Mouse (Mus musculus) heart, embryonic 13.5 days (tissue): ENCODE results near the gene Map1a. TPM values are rescaled to one million over a fixed set of nuclear protein-coding genes. Genes with fewer than 3 reads are reported as not detected.

Experiments
- ATAC-seq: fragments of 200-750 bp; cut with Nextera tagmentation; 2 replicates; pipeline ENCODE4 v1.8.0; 2017; ENCODE audit warnings: moderate TSS enrichment; ENCODE audit not compliant: insufficient number of reproducible peaks, low FRiP score, low TSS enrichment; ENCODE audit errors: extremely low read depth
- H3K27ac ChIP-seq: fragments of 300-500 bp; sonication (generic); replicated peaks from 2 replicates; pipeline ENCODE4 v1.5.1; 2015; ENCODE audit warnings: moderate library complexity, mild to moderate bottlenecking, inconsistent platforms
- H3K27me3 ChIP-seq: fragments of 300-500 bp; sonication (generic); replicated peaks from 2 replicates; pipeline ENCODE4 v1.6.1; 2015; ENCODE audit warnings: mild to moderate bottlenecking, inconsistent platforms
- H3K36me3 ChIP-seq: fragments of 300-500 bp; sonication (generic); 2 replicates; pipeline ENCODE4 v1.6.1; 2015; ENCODE audit warnings: mild to moderate bottlenecking, inconsistent platforms
- H3K4me1 ChIP-seq: fragments of 300-500 bp; sonication (generic); 2 replicates; pipeline ENCODE4 v1.6.1; 2015; ENCODE audit warnings: inconsistent platforms
- H3K4me2 ChIP-seq: fragments of 300-500 bp; sonication (generic); 2 replicates; pipeline ENCODE4 v1.6.1; 2015; ENCODE audit warnings: inconsistent platforms, mild to moderate bottlenecking, moderate library complexity
- H3K4me3 ChIP-seq: fragments of 300-500 bp; sonication (generic); 2 replicates; pipeline ENCODE4 v1.5.1; 2015; ENCODE audit warnings: moderate library complexity, mild to moderate bottlenecking, inconsistent platforms
- H3K9ac ChIP-seq: fragments of 300-500 bp; sonication (generic); 2 replicates; pipeline ENCODE4 v1.6.1; 2015; ENCODE audit warnings: inconsistent platforms, mild to moderate bottlenecking, moderate library complexity
- H3K9me3 ChIP-seq: fragments of 300-500 bp; sonication (generic); 2 replicates; pipeline ENCODE4 v1.6.1; 2016; ENCODE audit warnings: inconsistent platforms
- WGBS: fragments of 180-500 bp; shearing (Covaris S2); methylation state at CpG from one replicate; pipeline ENCODE4 v1.1.7; 2015; ENCODE audit warnings: mixed read lengths; 5-methylcytosine and 5-hydroxymethylcytosine counted together
- polyA plus RNA-seq: library from polyadenylated mRNA; unstranded; fragments of >200 nt; fragmentation: Nextera tagmentation; extraction: Ambion mirVana; gene quantifications from 2 replicates; pipeline ENCODE4 v1.2.1, GENCODE M21; 2015

Gene Map1a
- polyA plus RNA-seq, 1 experiment from 2014 or later: 3.8 TPM

DNA sequence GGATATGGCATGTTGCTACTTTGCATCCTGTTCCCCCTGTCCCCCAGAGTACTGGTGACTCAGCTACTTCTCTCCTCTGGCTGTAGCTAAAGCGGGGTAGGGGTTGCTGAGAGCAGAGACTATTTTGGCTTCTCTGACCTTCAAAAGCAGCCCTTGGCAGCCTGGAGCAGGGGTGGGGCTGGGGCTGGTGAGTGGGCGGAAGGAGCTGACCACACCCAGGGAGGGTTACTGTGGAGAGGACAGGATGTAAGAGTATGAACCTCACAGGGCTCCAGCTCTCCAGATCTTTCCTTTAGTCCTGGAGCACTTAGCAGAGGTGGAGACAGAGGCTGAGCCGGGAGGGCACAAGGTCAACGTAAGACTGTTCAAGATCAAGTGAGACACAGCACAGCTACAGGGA, 4.8 kb downstream of the Map1a start:
- Histone ChIP-seq H3K9ac (peak overlapping the region; percentile 82), H3K4me2 (peak overlapping the region; percentile 78), H3K4me3 (peak overlapping the region; percentile 64), H3K9me3 (no peaks in the 10 kb centered on the region), H3K36me3 (peaks cover 2% of the 10 kb centered on the region), H3K27ac (peak overlapping the region; percentile 91), H3K4me1 (peaks cover 58% of the 10 kb centered on the region), H3K27me3 (peaks cover 64% of the 10 kb centered on the region)
- 8% methylated on average over 4 of the region's 4 CpGs for WGBS
- no peak for ATAC-seq

DNA sequence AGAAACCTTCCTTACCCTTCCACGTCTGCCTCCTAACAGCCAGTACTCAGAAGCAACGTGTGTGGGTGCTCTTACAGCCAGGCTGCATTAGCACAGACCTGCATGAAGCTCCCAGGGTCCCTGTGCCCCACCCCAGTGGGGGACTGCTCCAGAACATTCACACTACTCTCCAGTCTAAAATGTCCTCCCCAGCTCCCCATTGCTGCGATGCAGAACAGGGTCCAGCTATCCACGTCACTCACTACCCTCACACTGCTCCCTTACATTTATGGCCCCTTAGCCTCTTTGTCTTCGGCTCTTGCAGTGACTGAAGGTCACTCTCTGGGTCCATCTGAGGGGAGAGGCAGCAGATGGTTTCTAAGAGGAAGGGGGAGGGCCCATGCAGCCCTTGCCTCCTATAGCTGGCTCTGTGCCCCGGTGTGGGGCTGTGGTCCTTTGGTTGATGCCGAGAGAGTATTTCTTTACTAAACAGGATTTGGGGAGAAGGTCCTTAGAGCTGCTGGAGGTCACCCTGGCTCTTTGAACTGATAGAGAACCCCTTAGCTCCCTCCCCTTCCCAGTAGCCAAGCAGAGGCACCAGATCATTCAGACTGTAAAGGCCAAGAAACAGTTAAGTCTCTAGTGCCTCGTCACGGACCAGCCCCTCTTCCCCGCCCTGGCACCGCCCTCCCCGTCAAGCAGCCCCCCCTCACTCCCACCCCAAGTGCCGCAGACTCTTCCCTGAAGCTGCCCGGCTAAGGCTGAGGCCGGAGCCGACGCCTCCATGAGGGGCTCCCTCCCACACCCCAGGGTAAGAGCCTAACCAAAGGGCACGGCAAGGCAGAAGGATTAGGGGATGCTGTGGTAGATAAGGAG, 5.6 kb downstream of the Map1a start:
- H3K4me1 ChIP-seq: peaks cover 53% of the 10 kb centered on the region
- no peaks in the 10 kb centered on the region for H3K9me3 ChIP-seq
- H3K9ac ChIP-seq: peak overlapping the region; percentile 82
- peaks cover 10% of the 10 kb centered on the region for H3K36me3 ChIP-seq
- ATAC-seq: peak; percentile 55; the same call in 1 of the 2 replicates
- peak overlapping the region; percentile 91 for H3K27ac ChIP-seq
- WGBS: under 1% methylated on average over 18 of the region's 18 CpGs
- H3K4me2 ChIP-seq: peak overlapping the region; percentile 78
- H3K4me3 ChIP-seq: peak overlapping the region; percentile 64
- H3K27me3 ChIP-seq: peaks cover 67% of the 10 kb centered on the region

DNA sequence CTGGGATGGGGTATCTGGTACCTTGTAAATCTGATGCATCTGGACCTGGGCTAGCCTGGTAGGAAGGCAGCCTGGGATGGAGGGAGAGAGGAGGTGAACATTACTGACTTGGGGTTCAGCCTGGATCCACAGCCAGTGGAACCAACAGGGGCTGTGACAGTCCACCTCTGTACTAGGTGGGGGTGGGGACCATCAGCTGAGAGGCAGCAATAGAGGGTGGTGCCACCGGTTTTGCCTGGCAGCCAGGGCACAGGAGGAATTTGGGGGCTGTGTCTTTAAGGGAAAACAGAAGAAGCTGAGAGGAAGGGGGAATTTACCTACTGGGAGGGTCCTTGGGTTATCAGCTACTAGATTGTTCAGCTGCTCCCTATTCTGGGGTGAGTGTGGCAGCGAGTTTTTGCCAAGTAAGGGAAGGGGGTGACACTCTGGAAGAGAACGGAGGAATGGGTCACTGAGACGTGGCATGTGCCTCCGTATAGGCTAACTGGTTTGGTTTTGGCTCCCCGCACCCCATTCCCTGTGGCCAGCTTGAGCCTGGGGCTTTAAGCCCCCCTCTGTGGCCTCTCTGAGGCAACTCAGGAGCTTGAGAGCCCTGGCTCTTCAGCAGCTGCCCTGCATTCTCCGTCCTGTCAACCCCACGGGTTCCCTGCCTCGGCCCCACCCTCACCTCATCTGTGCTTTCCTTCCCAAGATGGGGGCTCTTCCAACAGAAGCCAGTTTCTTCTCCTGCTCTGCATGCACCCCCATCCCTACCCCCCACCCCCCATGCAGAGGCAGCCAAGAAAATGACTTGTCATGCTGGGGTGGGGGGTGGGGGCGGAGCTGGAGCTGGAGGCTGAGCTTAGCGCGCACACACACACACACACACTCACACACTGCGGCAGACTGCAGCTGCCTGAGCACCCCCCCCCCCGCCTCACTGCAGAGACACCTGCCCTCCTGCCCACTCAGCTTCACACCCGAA, 6.5 kb downstream of the Map1a start:
- H3K4me3 ChIP-seq: peak overlapping the region; percentile 64
- no peaks in the 10 kb centered on the region for H3K9me3 ChIP-seq
- 5% methylated on average over 15 of the region's 15 CpGs for WGBS
- H3K9ac ChIP-seq: peak overlapping the region; percentile 82
- peak; percentile 35; the same call in 1 of the 2 replicates for ATAC-seq
- H3K4me2 ChIP-seq: peak overlapping the region; percentile 78
- H3K36me3 ChIP-seq: peaks cover 19% of the 10 kb centered on the region
- H3K27me3 ChIP-seq: peaks cover 67% of the 10 kb centered on the region
- peaks cover 51% of the 10 kb centered on the region for H3K4me1 ChIP-seq
- peak overlapping the region; percentile 91 for H3K27ac ChIP-seq

DNA sequence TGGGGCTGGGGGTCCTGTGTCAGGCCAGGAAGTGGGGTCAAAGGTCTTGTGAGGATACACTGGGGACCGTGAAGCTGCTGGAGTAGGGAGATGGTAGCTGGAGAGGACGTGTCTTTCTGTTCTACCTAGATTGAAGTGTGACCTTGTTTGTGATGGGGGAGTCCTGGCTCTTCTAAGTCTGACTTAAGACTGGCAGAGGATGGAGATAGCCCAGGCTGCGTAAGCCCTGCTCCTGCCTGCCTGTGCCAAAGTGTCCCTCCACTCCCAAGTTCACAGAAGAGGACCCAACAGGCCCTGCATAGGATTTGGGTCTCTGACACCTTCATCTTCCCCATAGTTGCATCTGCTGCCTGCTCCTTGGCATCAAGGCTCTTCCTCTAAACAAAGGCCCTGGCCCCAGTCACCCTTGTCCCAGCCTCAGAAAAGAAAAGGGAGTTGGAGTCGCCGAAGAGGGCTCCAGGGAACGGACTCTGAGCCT, 7.4 kb downstream of the Map1a start:
- ATAC-seq: no peak
- Histone ChIP-seq H3K4me3 (peak overlapping the region; percentile 64), H3K27me3 (peaks cover 67% of the 10 kb centered on the region), H3K4me2 (peak overlapping the region; percentile 78), H3K9me3 (no peaks in the 10 kb centered on the region), H3K36me3 (peaks cover 28% of the 10 kb centered on the region), H3K4me1 (peaks cover 51% of the 10 kb centered on the region), H3K9ac (peak overlapping the region; percentile 82), H3K27ac (0 out of 2 replicates have a peak overlapping the region, but pooled peaks have one; percentile 8)
- WGBS: 18% methylated on average over 6 of the region's 6 CpGs

DNA sequence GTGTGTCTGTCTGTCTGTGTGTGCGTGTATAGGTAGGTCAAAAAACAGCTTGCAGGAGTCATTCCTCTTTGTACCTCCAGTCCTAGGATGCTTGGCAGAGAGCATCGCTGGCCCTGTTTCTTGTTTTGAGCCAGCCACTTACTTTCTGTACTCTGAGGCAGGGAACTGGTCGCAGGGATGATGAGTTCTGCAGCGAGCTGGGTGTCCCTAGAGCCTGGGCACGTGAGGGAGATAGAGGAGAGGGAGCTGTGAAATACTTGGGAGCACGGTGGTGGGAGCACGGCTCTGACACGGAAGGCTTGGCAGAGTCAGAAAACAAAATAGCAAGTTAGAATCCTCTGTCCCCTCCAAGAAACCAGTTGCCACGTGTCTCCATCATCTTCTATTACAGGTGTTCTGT, 8.3 kb downstream of the Map1a start:
- H3K36me3 ChIP-seq: peaks cover 38% of the 10 kb centered on the region
- no peak for ATAC-seq
- peak overlapping the region; percentile 78 for H3K4me2 ChIP-seq
- 9% methylated on average over 9 of the region's 9 CpGs for WGBS
- H3K4me1 ChIP-seq: peaks cover 51% of the 10 kb centered on the region
- H3K4me3 ChIP-seq: 0 out of 2 replicates have a peak overlapping the region, but pooled peaks have one; percentile 3
- no peaks in the 10 kb centered on the region for H3K9me3 ChIP-seq
- peaks cover 67% of the 10 kb centered on the region for H3K27me3 ChIP-seq
- H3K27ac ChIP-seq: no peak overlapping the region
- peak overlapping the region; percentile 25; the same call in 1 of the 2 replicates for H3K9ac ChIP-seq

DNA sequence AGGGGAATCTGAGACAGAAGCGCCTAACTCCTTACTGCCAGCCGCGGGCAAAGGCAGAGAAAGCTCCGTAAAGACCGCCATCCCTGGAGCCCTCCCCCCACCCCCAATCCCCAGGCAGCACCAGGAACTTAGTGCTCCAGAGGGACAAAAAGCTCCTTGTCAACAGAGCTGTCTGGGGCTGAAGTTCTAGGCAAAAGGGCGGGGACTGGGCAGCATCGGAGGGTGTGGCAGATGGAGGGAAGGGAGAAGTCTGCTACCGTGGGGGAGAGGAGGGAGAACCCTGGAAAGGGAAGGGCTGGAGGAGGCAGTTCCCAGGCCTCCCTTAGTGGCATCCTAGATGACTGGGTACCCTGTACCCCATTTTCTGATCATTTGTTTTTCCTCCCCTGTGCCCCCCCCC, 8.7 kb downstream of the Map1a start:
- 0 out of 2 replicates have a peak overlapping the region, but pooled peaks have one; percentile 3 for H3K4me3 ChIP-seq
- H3K27me3 ChIP-seq: peaks cover 67% of the 10 kb centered on the region

DNA sequence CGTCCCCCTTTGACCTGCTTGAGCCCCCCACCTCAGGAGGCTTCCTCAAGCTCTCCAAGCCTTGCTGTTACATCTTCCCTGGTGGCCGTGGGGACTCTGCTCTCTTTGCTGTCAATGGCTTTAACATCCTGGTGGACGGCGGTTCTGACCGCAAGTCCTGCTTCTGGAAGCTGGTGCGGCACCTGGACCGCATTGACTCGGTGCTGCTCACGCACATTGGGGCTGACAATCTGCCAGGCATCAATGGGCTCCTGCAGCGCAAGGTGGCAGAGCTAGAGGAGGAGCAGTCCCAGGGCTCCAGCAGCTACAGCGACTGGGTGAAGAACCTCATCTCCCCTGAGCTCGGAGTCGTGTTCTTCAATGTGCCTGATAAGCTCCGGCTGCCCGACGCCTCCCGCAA, 10.1 kb downstream of the Map1a start:
- Histone ChIP-seq H3K4me2 (no peak overlapping the region), H3K27me3 (peaks cover 68% of the 10 kb centered on the region), H3K4me3 (no peak overlapping the region), H3K9me3 (no peaks in the 10 kb centered on the region), H3K27ac (no peak overlapping the region), H3K36me3 (peaks cover 55% of the 10 kb centered on the region), H3K9ac (no peak overlapping the region), H3K4me1 (peaks cover 39% of the 10 kb centered on the region)
- 72% methylated on average over 17 of the region's 17 CpGs for WGBS
- ATAC-seq: no peak

More for the DNA sequence above, 8.7 kb downstream of the Map1a start:
- peak overlapping the region; percentile 78 for H3K4me2 ChIP-seq
- H3K36me3 ChIP-seq: peaks cover 42% of the 10 kb centered on the region
- H3K9me3 ChIP-seq: no peaks in the 10 kb centered on the region
- ATAC-seq: no peak
- H3K4me1 ChIP-seq: peaks cover 51% of the 10 kb centered on the region
- no peak overlapping the region for H3K27ac ChIP-seq
- WGBS: 16% methylated on average over 8 of the region's 8 CpGs
- H3K9ac ChIP-seq: peak overlapping the region; percentile 25

DNA sequence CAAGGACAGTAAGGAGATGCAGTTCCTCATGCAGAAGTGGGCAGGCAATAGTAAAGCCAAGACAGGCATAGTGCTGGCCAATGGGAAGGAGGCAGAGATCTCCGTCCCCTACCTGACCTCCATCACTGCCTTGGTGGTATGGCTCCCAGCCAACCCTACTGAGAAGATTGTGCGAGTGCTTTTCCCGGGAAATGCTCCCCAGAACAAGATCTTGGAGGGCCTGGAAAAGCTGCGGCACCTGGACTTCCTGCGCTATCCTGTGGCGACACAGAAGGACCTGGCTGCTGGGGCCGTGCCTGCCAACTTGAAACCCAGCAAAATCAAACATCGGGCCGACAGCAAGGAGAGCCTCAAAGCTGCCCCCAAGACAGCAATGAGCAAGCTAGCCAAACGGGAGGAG, 10.6 kb downstream of the Map1a start:
- Histone ChIP-seq H3K9ac (no peak overlapping the region), H3K27me3 (peaks cover 73% of the 10 kb centered on the region), H3K4me3 (no peak overlapping the region), H3K9me3 (no peaks in the 10 kb centered on the region), H3K4me1 (peaks cover 33% of the 10 kb centered on the region), H3K4me2 (no peak overlapping the region), H3K27ac (no peak overlapping the region), H3K36me3 (peaks cover 61% of the 10 kb centered on the region)
- WGBS: 72% methylated on average over 10 of the region's 10 CpGs
- ATAC-seq: no peak

DNA sequence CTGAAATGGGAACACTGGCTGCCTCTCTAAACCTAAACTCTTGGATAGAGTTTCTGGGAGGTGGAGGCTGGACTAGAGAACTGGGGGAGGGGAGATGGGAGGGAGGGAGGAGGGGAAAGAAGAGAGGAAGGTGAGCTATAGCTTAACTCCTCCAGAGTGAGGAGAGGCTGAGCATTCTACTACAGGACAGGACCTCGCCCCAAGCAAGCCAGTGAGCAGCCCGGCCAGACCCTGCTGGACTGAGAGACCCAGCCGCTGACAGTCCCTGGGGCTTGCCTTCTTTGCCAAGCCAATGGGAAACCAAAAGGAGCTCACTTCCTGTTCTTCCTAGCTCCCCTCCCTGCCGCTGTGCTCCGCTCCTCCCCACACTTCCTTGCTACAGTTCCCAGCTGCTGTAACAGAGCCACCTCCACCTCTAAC, 19.6 kb downstream of the Map1a start:
- peaks cover 12% of the 10 kb centered on the region for H3K4me1 ChIP-seq
- no peak overlapping the region; the same call in 1 of the 2 replicates for H3K27ac ChIP-seq
- no peaks in the 10 kb centered on the region for H3K9me3 ChIP-seq
- H3K4me2 ChIP-seq: peak overlapping the region; percentile 40
- peaks cover 46% of the 10 kb centered on the region for H3K36me3 ChIP-seq
- WGBS: 27% methylated on average over 5 of the region's 5 CpGs
- H3K27me3 ChIP-seq: peaks cover 20% of the 10 kb centered on the region
- ATAC-seq: no peak
- H3K9ac ChIP-seq: 0 out of 2 replicates have a peak overlapping the region, but pooled peaks have one; percentile 35
- no peak overlapping the region for H3K4me3 ChIP-seq

DNA sequence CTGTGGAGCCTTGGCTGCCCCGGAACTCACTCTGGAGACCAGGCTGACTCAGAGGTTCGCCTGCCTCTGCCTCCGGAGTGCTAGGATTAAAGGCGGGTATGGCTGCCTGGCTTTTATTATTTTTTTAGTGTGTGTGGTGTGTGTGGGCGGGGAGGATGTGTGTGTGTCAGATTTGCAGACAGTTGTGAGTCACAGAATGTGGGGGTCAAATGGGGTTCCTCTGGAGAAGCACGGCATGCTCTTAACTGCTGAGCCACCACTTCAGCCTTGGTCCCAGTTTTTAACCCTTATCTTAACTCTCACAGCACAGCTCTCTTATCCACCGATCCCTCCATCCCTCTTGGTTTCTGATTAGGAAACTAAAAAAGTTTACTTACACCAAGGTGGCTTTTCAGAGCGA, 26.9 kb downstream of the Map1a start:
- Histone ChIP-seq H3K9ac (no peak overlapping the region), H3K4me1 (no peaks in the 10 kb centered on the region), H3K9me3 (no peaks in the 10 kb centered on the region), H3K27ac (no peak overlapping the region), H3K4me3 (no peak overlapping the region), H3K27me3 (no peaks in the 10 kb centered on the region), H3K4me2 (no peak overlapping the region), H3K36me3 (peaks cover 30% of the 10 kb centered on the region)
- no peak for ATAC-seq
- WGBS: 51% methylated on average over 8 of the region's 8 CpGs

DNA sequence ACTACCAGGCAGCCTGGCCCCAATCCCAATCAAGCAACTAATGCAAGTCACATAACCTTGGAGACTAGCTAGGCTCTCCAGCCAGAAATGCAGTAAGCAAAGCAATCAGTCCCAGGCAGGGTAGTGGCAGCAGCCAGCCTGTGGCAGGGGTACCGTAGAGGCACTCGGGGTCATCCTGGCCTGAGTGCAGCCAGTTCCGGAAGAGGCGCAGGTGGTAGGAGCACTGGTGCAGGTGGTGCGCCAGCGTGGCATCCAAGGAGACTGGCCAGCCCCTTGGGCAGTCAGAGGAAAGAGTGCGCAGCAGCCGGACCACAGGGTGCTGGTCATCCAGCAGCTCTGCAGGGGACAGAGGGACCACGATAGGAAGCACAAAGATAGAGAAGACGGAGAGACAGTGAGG, 33.6 kb downstream of the Map1a start:
- Histone ChIP-seq H3K27me3 (no peaks in the 10 kb centered on the region; the same call in 1 of the 2 replicates), H3K9ac (no peak overlapping the region), H3K4me3 (no peak overlapping the region), H3K9me3 (no peaks in the 10 kb centered on the region), H3K36me3 (peaks cover 24% of the 10 kb centered on the region), H3K4me2 (no peak overlapping the region), H3K27ac (no peak overlapping the region), H3K4me1 (no peaks in the 10 kb centered on the region)
- ATAC-seq: no peak
- 82% methylated on average over 10 of the region's 10 CpGs for WGBS
